Mouse (Mus musculus): Measurements from ENCODE around the gene Elmod3. TPM values are rescaled to one million over a fixed set of nuclear protein-coding genes. Genes with fewer than 3 reads are reported as not detected.

The Elmod3 gene
- polyA plus RNA-seq, 1 experiment from 2014 or later = 5.2 TPM

DNA sequence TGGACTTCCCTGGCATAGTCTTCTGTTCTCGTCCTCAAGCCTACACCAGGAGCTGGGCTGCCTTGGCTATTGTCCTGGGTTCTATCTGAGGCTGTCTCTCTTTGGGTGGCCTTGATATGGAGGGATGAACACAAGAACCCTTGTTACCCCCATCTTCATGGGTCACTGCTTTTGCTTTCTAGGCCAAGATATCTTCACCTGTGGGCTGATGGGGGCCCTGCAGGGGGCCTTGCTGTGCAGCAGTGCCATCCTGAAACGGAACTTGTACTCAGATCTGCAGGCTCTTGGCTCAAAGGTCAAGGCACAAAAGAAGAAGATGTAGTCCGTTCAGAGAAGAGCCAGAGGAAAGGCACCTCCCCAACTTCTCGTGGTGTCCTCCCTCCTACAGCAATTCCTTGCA, 8.8 kb upstream of the Elmod3 start:
- no peak overlapping the region for H3K27ac ChIP-seq (ENCODE audit: low read depth)
- DNase-seq = no peak
- no peak overlapping the region for H3K4me2 ChIP-seq (ENCODE audit: low read depth, low read length)
- H3K27me3 ChIP-seq (ENCODE audit: insufficient read depth, low read length) = no peaks in the 10 kb centered on the region
- no peaks in the 10 kb centered on the region for H3K4me1 ChIP-seq (ENCODE audit: insufficient read depth)
- ATAC-seq = no peak
- no peak overlapping the region for H3K9ac ChIP-seq (replicated peaks)
- H3K9me3 ChIP-seq (ENCODE audit: low read length) = no peaks in the 10 kb centered on the region
- no peak for TF ChIP-seq EP300 (IDR thresholded peaks at IDR 0.05; ENCODE audit: low read depth)
- no peak for TF ChIP-seq CTCF (IDR thresholded peaks at IDR 0.05; ENCODE audit: low read depth)
- 76% methylated on average over 4 of the region's 4 CpGs for WGBS (ENCODE audit: insufficient replicate concordance)
- peaks cover 65% of the 10 kb centered on the region for H3K36me3 ChIP-seq (replicated peaks; ENCODE audit: insufficient read depth, low read length)
- no peak overlapping the region for H3K4me3 ChIP-seq (ENCODE audit: low read depth, low read length)

DNA sequence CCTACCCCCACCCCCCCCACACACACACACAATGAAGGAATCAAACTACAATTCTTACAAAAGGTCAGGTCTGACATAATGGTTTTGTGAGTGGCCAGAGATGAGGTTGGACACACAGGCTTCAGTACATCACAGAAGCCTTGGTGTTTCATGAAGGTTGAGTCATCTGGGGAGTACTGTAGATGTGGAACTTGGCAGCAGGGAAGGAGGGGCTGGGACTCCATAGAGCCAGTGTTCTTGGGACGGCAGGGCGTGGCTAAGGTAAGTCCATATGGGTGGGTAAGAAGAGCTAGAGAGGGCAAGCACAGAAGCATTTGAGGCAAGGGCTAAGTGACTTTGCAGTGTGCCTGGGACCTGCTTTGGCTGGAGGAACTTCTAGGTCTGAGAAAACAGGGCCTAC, 5.9 kb upstream of the Elmod3 start:
- no peak for DNase-seq
- H3K4me2 ChIP-seq (ENCODE audit: low read depth, low read length) = no peak overlapping the region
- H3K9ac ChIP-seq (replicated peaks) = no peak overlapping the region
- TF ChIP-seq EP300 (IDR thresholded peaks at IDR 0.05; ENCODE audit: low read depth) (no peak), CTCF (IDR thresholded peaks at IDR 0.05; ENCODE audit: low read depth) (no peak)
- no peak for ATAC-seq
- H3K27ac ChIP-seq (ENCODE audit: low read depth) = no peak overlapping the region
- H3K4me3 ChIP-seq (ENCODE audit: low read depth, low read length) = no peak overlapping the region
- H3K27me3 ChIP-seq (ENCODE audit: insufficient read depth, low read length) = no peaks in the 10 kb centered on the region
- peaks cover 4% of the 10 kb centered on the region for H3K4me1 ChIP-seq (ENCODE audit: insufficient read depth)
- H3K9me3 ChIP-seq (ENCODE audit: low read length) = no peaks in the 10 kb centered on the region
- 82% methylated on average over 2 of the region's 2 CpGs for WGBS (ENCODE audit: insufficient replicate concordance)
- peaks cover 37% of the 10 kb centered on the region for H3K36me3 ChIP-seq (replicated peaks; ENCODE audit: insufficient read depth, low read length)

DNA sequence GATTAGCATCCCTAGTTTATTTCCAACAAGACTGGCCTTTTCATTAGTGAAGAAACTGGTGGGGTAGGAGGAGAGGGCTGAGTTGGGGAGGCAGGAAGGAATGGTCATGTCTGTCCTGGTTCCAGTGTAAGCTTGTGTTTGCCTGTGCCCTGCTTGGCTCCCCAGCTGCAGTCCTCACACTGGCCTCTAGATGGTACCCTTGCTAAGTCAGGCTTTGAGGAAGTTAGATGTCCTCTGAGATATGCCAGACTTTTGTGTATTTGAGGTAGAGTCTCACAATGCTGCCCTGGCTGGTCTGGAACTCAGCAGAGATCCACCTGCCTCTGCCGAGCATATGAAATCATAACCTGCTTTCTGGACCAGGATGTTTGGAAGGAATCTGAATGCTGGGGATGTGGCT, 3.5 kb upstream of the Elmod3 start:
- Histone ChIP-seq H3K4me3 (ENCODE audit: low read depth, low read length) (no peak overlapping the region), H3K36me3 (replicated peaks; ENCODE audit: insufficient read depth, low read length) (peaks cover 27% of the 10 kb centered on the region), H3K9me3 (ENCODE audit: low read length) (no peaks in the 10 kb centered on the region), H3K4me1 (ENCODE audit: insufficient read depth) (peaks cover 20% of the 10 kb centered on the region), H3K4me2 (ENCODE audit: low read depth, low read length) (no peak overlapping the region), H3K9ac (replicated peaks) (no peak overlapping the region), H3K27me3 (ENCODE audit: insufficient read depth, low read length) (no peaks in the 10 kb centered on the region), H3K27ac (ENCODE audit: low read depth) (no peak overlapping the region)
- peak; percentile 87 for DNase-seq
- WGBS (ENCODE audit: insufficient replicate concordance) = 38% methylated on average over 1 of the region's 1 CpGs
- 0 out of 2 replicates have a peak, but pooled peaks have one; percentile 18 for ATAC-seq
- TF ChIP-seq EP300 (IDR thresholded peaks at IDR 0.05; ENCODE audit: low read depth) = no peak
- peak; percentile 93 for TF ChIP-seq CTCF (IDR thresholded peaks at IDR 0.05; ENCODE audit: low read depth)

DNA sequence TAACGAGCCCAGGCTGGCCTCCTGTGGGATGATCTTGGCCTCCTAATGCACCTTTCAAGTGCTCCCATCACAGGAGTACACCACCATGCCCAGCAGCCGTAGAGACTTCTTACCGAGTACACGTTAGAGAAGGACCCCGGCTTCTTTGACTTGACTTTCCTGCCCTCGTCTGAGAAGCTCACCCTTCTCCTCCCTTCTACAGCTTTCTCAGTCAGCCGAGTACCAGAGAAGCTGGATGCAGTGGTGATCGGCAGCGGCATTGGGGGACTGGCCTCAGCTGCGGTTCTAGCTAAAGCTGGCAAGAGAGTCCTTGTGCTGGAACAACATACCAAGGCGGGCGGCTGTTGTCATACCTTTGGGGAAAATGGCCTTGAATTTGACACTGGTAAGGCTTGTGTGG, 2.6 kb upstream of the Elmod3 start:
- H3K27ac ChIP-seq (ENCODE audit: low read depth) = no peak overlapping the region
- no peak for DNase-seq

DNA sequence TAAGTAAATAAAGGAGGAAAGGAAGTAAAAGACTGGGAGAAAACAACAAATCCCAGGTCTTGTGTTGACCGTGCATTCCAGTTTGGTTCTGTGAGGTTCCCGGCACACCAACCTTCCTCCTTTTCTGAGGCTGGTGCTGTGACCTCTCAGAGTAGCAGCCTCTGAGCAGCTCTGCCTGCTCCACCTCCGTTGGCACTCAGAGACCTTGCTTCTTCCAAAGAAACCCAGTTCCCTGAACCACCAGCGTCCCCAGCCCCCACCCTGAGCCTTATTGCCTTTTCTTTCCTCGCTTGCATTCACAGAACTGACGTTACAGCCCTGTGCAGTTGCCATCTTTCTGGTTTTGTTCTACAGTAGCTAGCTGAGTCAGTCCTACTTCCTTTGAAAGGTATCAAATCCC, 2.0 kb upstream of the Elmod3 start:
- no peak for DNase-seq
- H3K4me2 ChIP-seq (ENCODE audit: low read depth, low read length) = no peak overlapping the region
- TF ChIP-seq CTCF (IDR thresholded peaks at IDR 0.05; ENCODE audit: low read depth) (no peak), EP300 (IDR thresholded peaks at IDR 0.05; ENCODE audit: low read depth) (no peak)

More for the DNA sequence above, 2.6 kb upstream of the Elmod3 start:
- no peak overlapping the region for H3K4me2 ChIP-seq (ENCODE audit: low read depth, low read length)
- H3K36me3 ChIP-seq (replicated peaks; ENCODE audit: insufficient read depth, low read length) = peaks cover 18% of the 10 kb centered on the region
- WGBS (ENCODE audit: insufficient replicate concordance) = 81% methylated on average over 12 of the region's 12 CpGs
- H3K9me3 ChIP-seq (ENCODE audit: low read length) = no peaks in the 10 kb centered on the region
- H3K9ac ChIP-seq (replicated peaks) = no peak overlapping the region
- H3K4me1 ChIP-seq (ENCODE audit: insufficient read depth) = peaks cover 20% of the 10 kb centered on the region
- ATAC-seq = no peak
- H3K27me3 ChIP-seq (ENCODE audit: insufficient read depth, low read length) = no peaks in the 10 kb centered on the region
- no peak overlapping the region for H3K4me3 ChIP-seq (ENCODE audit: low read depth, low read length)
- no peak for TF ChIP-seq CTCF (IDR thresholded peaks at IDR 0.05; ENCODE audit: low read depth)
- no peak for TF ChIP-seq EP300 (IDR thresholded peaks at IDR 0.05; ENCODE audit: low read depth)

DNA sequence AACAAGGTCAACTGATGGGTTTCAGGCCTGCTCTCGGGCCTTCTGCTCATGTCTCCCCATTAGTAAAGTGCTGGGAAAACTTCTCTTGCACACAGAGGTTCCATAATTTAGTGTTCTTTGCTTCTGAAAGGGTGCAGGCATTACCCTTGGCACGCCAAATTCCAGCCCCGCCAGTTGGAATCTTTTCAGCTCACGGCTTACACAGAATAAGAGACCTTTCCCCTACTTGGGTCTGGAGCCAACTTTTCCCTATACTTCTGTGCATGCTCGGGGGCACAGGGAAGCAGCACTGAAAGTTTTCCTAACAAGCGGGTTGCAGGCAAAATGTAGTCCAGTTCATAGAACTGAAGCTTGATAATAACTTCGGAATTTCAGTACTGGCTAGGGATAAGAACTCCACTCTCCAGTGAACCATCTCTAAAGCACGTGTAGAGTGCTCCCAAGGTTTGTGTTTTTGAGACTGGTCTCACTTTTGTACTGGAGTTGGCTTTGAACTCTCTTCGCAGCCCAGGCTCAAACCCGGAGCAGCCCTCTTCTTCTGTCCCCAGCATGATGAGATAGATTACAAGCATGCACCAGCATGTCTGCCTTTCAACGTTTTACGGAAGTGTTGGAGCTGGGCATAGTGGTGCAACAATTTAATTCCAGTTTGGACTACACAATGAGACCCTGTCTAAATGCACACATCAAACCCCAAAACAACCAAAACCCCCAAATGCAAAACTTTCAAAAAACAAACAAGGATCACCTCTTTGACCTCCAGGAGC, 761 bp upstream of the Elmod3 start:
- H3K36me3 ChIP-seq (replicated peaks; ENCODE audit: insufficient read depth, low read length) = peaks cover 6% of the 10 kb centered on the region; the same call in 1 of the 2 replicates
- H3K4me1 ChIP-seq (ENCODE audit: insufficient read depth) = peaks cover 20% of the 10 kb centered on the region
- peak overlapping the region; percentile 68 for H3K9ac ChIP-seq (replicated peaks)
- peak overlapping the region; percentile 83 for H3K4me2 ChIP-seq (ENCODE audit: low read depth, low read length)
- no peak for TF ChIP-seq EP300 (IDR thresholded peaks at IDR 0.05; ENCODE audit: low read depth)
- TF ChIP-seq CTCF (IDR thresholded peaks at IDR 0.05; ENCODE audit: low read depth) = no peak
- DNase-seq = peak; percentile 43
- peak; percentile 49 for ATAC-seq
- 28% methylated on average over 12 of the region's 12 CpGs for WGBS (ENCODE audit: insufficient replicate concordance)
- peak overlapping the region; percentile 88 for H3K27ac ChIP-seq (ENCODE audit: low read depth)
- H3K4me3 ChIP-seq (ENCODE audit: low read depth, low read length) = peak overlapping the region; percentile 75
- H3K9me3 ChIP-seq (ENCODE audit: low read length) = no peaks in the 10 kb centered on the region
- no peaks in the 10 kb centered on the region for H3K27me3 ChIP-seq (ENCODE audit: insufficient read depth, low read length)

More for the DNA sequence above, 2.0 kb upstream of the Elmod3 start:
- Histone ChIP-seq H3K4me1 (ENCODE audit: insufficient read depth) (peaks cover 20% of the 10 kb centered on the region), H3K27me3 (ENCODE audit: insufficient read depth, low read length) (no peaks in the 10 kb centered on the region), H3K36me3 (replicated peaks; ENCODE audit: insufficient read depth, low read length) (peaks cover 17% of the 10 kb centered on the region), H3K9me3 (ENCODE audit: low read length) (no peaks in the 10 kb centered on the region), H3K9ac (replicated peaks) (no peak overlapping the region), H3K27ac (ENCODE audit: low read depth) (no peak overlapping the region), H3K4me3 (ENCODE audit: low read depth, low read length) (no peak overlapping the region)
- no peak for ATAC-seq
- 80% methylated on average over 6 of the region's 6 CpGs for WGBS (ENCODE audit: insufficient replicate concordance)

All from liver, postnatal 0 days (tissue).